Mouse (Mus musculus) spleen, adult 2 months (tissue): ENCODE results near the gene Ifit3.
"Not testable (repeated sequence)": the region's sequence is repeated elsewhere in the genome, so short reads cannot be mapped to it uniquely, and the experiment has no call there.

ENCODE experiments used
- CTCF ChIP-seq: fragments of 200-500 bp; IDR thresholded peaks from 2 replicates; pipeline ENCODE4 v1.5.1; 2011; ENCODE audit warnings: mild to moderate bottlenecking, inconsistent platforms; ENCODE audit not compliant: insufficient read depth, insufficient read length, insufficient replicate concordance; ENCODE audit errors: extremely low read depth
- POLR2A ChIP-seq: fragments of 200-500 bp; IDR thresholded peaks from 2 replicates; pipeline ENCODE4 v1.6.1; 2011; ENCODE audit warnings: low read depth, low read length, inconsistent platforms

DNA sequence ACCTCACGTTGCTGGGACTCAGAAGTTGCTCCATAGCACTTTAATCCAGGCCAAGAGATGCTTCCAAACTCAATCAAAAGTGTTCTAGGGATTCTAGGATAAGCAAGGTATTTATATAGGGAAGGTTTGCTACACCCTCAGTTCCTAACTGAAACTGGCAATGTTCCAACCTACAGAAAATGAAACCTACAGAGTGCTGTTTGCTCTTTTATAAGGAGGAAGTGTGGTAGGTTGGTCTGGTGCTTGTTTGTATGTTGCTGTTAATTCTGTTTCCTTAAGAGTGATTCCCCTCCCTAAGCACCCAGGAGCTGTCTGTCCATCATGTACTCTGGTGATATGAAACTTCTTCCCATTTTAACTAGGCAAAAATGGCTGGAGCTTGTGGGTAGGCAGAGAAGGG is 18.6 kb downstream of the Ifit3 start, which contains the start of gene Ifit1bl1:
- TF ChIP-seq CTCF, POLR2A: not testable (repeated sequence)
